Mouse (Mus musculus) neural tube, embryonic 14.5 days (tissue): ENCODE results near the gene Deup1. TPM values are rescaled to one million over a fixed set of nuclear protein-coding genes. Genes with fewer than 3 reads are reported as not detected.

Source experiments
- ATAC-seq: fragments of 200-750 bp; cut with Nextera tagmentation; 2 replicates; pipeline ENCODE4 v1.8.0; 2017; ENCODE audit warnings: low read depth, mild to moderate bottlenecking, moderate TSS enrichment, moderate library complexity
- H3K27ac ChIP-seq: fragments of 300-500 bp; sonication (generic); 2 replicates; pipeline ENCODE4 v1.5.1; 2014; ENCODE audit warnings: low read depth, mild to moderate bottlenecking, control low read depth, low read length, moderate library complexity, mixed read lengths
- H3K27me3 ChIP-seq: fragments of 300-500 bp; sonication (generic); 2 replicates; pipeline ENCODE4 v1.6.1; 2014; ENCODE audit warnings: low read length; ENCODE audit not compliant: control insufficient read depth, insufficient read depth
- H3K36me3 ChIP-seq: fragments of 300-500 bp; sonication (generic); 2 replicates; pipeline ENCODE4 v1.6.1; 2014; ENCODE audit warnings: low read length, mixed read lengths; ENCODE audit not compliant: control insufficient read depth, insufficient read depth
- H3K4me1 ChIP-seq: fragments of 300-500 bp; sonication (generic); 2 replicates; pipeline ENCODE4 v1.6.1; 2014; ENCODE audit warnings: low read length; ENCODE audit not compliant: control insufficient read depth, insufficient read depth
- H3K4me2 ChIP-seq: fragments of 300-500 bp; sonication (generic); 2 replicates; pipeline ENCODE4 v1.6.1; 2014; ENCODE audit warnings: mild to moderate bottlenecking, low read depth, low read length, control low read depth
- H3K4me3 ChIP-seq: fragments of 300-500 bp; sonication (generic); 2 replicates; pipeline ENCODE4 v1.5.1; 2014; ENCODE audit warnings: low read depth, low read length, control low read depth, mixed read lengths
- H3K9ac ChIP-seq: fragments of 300-500 bp; sonication (generic); replicated peaks from 2 replicates; pipeline ENCODE4 v1.6.1; 2014; ENCODE audit warnings: low read depth, mild to moderate bottlenecking, control low read depth, low read length, mixed read lengths
- H3K9me3 ChIP-seq: fragments of 300-500 bp; sonication (generic); 2 replicates; pipeline ENCODE4 v1.6.1; 2016; ENCODE audit warnings: low read length; ENCODE audit not compliant: control insufficient read depth
- WGBS: fragments of 180-500 bp; shearing (Covaris S2); extraction: QIAGEN DNeasy Blood & Tissue Kit; methylation state at CpG from one replicate; pipeline ENCODE4 v1.1.7; 2014; 5-methylcytosine and 5-hydroxymethylcytosine counted together
- polyA plus RNA-seq: library from polyadenylated mRNA; unstranded; fragments of >200 nt; fragmentation: Nextera tagmentation; extraction: Ambion mirVana; gene quantifications from 2 replicates; pipeline ENCODE4 v1.2.1, GENCODE M21; 2014

Gene Deup1
- 0.17 and 0.50 TPM in 2 replicates for polyA plus RNA-seq

DNA sequence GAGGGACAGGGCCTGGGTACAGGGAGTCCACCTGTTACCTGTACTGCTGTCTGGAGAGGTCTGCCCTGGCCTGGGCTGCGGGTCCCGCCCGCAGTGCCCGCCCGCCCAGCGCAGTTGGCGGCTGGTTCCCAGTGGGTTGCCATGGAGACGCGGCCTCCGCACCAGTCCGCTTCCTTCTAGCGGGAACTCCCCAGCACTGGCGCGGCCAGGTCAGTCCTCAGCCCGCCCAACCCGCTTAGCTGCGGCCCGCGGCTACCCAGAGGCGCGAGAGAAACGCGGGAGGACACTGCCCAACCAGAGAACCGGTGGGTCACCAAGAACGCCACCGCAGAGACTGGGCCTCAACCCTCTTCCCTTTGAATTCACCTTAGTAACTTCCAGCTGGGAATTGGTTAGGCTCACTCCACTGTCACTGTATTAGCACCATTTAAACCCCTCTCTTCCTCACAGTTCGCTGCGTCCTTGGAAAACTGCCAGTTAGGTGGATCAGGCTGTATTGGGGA is at the start of gene Deup1:
Gene Deup1 (minus strand): TSS at position 149 of the 503 bp plus-strand sequence.
- Histone ChIP-seq H3K9me3 (no peaks in the 10 kb centered on the region), H3K36me3 (no peaks in the 10 kb centered on the region), H3K27ac (no peak within 1 kb of the TSS), H3K9ac (peak within 1 kb of the TSS; percentile 30; the same call in 1 of the 2 replicates), H3K4me1 (no peaks in the 10 kb centered on the region; the same call in 1 of the 2 replicates), H3K4me2 (peak within 1 kb of the TSS; percentile 66), H3K27me3 (no peaks in the 10 kb centered on the region), H3K4me3 (peak within 1 kb of the TSS; percentile 21; the same call in 1 of the 2 replicates)
- 1% methylated on average over 28 of the region's 28 CpGs for WGBS
- ATAC-seq: peak; percentile 92

- H3K9ac ChIP-seq: no peak overlapping the region
- H3K27ac ChIP-seq: no peak overlapping the region
- H3K4me2 ChIP-seq: no peak overlapping the region
- H3K9me3 ChIP-seq: no peaks in the 10 kb centered on the region
- no peak for ATAC-seq
- H3K4me1 ChIP-seq: 0 out of 2 replicates have a peak, but pooled peaks cover 3% of the 10 kb centered on the region
- no peak overlapping the region for H3K4me3 ChIP-seq
- H3K27me3 ChIP-seq: no peaks in the 10 kb centered on the region
- H3K36me3 ChIP-seq: no peaks in the 10 kb centered on the region
- 55% methylated on average over 1 of the region's 1 CpGs for WGBS
Measured at GRCm38 (mm10) chr9:15672251-15672650, 44.5 kb upstream of the Deup1 start.

DNA sequence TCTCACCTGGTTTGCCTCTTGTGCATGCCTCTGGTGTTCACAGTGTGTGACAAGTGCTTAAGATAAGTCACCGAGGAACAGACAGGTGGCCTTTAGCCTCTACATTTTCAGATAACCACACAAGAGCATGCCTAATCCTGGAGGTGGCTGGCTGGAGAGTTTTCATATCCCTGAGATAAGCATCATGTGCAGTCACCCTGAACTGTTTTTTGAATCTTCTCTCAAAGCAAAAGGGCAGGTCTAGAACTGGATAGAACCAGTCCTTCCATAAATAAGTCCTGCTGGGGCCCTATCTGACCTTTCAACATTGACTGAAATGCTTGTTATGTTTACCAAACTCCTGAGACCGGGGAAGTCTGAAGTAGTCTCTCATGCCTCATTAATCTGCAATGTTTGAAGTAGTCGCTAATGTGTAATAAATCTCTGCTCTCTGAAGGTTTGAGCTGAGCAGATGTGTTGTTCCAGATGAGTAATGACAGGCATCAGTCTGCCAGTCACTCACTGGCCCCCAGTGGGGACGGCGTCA is 42.3 kb upstream of the Deup1 start:
- ATAC-seq: peak; percentile 72
- Histone ChIP-seq H3K9ac (no peak overlapping the region), H3K27me3 (no peaks in the 10 kb centered on the region), H3K4me1 (0 out of 2 replicates have a peak, but pooled peaks cover 3% of the 10 kb centered on the region), H3K36me3 (no peaks in the 10 kb centered on the region), H3K4me2 (no peak overlapping the region), H3K27ac (no peak overlapping the region), H3K4me3 (no peak overlapping the region), H3K9me3 (no peaks in the 10 kb centered on the region)
- 8% methylated on average over 5 of the region's 5 CpGs for WGBS

GRCm38 (mm10) chr9:15669452-15669851 is 41.7 kb upstream of the Deup1 start:
- Histone ChIP-seq H3K27me3 (no peaks in the 10 kb centered on the region), H3K9ac (no peak overlapping the region), H3K36me3 (no peaks in the 10 kb centered on the region), H3K4me3 (no peak overlapping the region), H3K4me2 (no peak overlapping the region), H3K4me1 (0 out of 2 replicates have a peak, but pooled peaks cover 3% of the 10 kb centered on the region), H3K9me3 (no peaks in the 10 kb centered on the region), H3K27ac (no peak overlapping the region)
- WGBS: 62% methylated on average over 3 of the region's 3 CpGs
- ATAC-seq: no peak

DNA sequence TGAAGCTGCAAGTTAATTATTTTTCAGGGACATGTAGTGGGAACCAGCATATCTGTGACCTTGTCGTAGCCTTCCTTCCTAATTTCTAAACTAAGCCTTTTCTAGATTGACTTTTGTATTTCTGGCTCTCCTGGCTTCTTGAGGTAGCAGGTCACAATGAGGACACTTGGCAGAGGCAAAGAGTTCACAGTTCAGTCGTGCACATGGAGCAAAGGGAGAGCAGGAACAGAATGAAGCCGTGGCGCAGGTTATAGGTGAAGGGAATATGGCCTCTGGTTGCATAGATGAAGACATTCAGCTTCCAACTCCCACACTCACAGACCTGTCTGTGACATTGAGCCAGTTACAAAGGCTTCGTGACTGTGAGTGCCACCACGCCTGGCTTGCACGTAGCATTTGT is 36.9 kb upstream of the Deup1 start:
- Histone ChIP-seq H3K4me2 (no peak overlapping the region), H3K36me3 (no peaks in the 10 kb centered on the region), H3K4me3 (no peak overlapping the region), H3K9ac (no peak overlapping the region), H3K27me3 (no peaks in the 10 kb centered on the region), H3K4me1 (no peaks in the 10 kb centered on the region), H3K27ac (no peak overlapping the region), H3K9me3 (no peaks in the 10 kb centered on the region)
- 89% methylated on average over 7 of the region's 7 CpGs for WGBS
- no peak for ATAC-seq

DNA sequence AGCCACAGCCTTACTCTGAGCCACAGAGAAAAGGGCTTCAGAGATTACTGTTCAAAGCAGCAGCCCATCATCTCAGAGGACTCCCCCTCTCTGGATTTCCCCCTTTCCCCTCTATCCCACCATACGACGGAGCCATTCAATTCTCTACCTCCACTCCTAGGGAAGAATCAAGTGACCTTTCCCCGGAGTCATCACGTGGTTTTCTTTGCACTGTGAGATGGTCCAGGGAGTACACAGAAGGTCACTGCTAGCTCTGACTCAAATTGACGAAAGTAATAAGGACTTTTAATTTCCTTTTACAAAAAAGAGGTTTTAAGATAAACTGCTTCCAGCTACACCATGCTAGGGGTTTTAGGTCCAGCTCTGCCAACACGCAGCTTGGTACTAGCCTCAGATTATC is 31.3 kb upstream of the Deup1 start:
- no peak overlapping the region for H3K4me3 ChIP-seq
- no peaks in the 10 kb centered on the region for H3K9me3 ChIP-seq
- no peak overlapping the region for H3K9ac ChIP-seq
- no peaks in the 10 kb centered on the region for H3K36me3 ChIP-seq
- no peaks in the 10 kb centered on the region for H3K4me1 ChIP-seq
- no peaks in the 10 kb centered on the region for H3K27me3 ChIP-seq
- WGBS: 63% methylated on average over 6 of the region's 6 CpGs
- no peak overlapping the region for H3K27ac ChIP-seq
- no peak for ATAC-seq
- no peak overlapping the region for H3K4me2 ChIP-seq

DNA sequence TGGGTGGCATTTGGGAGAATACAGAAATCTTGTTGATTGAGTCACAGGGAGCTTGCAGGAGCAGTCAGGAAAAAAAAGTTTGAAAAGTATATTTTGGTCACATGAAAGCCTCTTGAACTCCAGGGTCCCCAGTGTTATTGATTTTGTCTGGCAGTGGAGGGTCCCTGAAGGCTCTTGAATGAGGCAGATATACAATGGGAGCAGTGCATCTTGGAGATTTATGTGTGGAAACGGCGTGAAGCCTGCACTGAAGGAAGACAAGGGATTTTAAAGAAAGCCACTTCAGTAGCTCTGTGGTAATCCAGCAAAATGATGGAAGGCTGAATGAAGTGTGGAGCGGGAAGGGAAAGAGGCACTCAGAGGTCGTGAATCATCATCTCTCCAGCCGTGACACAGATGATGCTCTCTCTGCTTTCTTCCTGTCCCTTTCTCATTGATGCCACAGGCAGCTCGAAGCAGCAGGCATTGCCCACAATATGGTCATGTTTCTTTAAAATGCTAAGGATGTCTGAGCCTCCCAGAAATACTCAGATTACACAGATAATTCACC is 30.6 kb upstream of the Deup1 start:
- Histone ChIP-seq H3K9ac (no peak overlapping the region), H3K27ac (no peak overlapping the region), H3K4me1 (no peaks in the 10 kb centered on the region), H3K4me2 (no peak overlapping the region), H3K4me3 (no peak overlapping the region), H3K9me3 (no peaks in the 10 kb centered on the region), H3K36me3 (no peaks in the 10 kb centered on the region), H3K27me3 (no peaks in the 10 kb centered on the region)
- ATAC-seq: peak; percentile 54; the same call in 1 of the 2 replicates
- WGBS: 12% methylated on average over 6 of the region's 6 CpGs

DNA sequence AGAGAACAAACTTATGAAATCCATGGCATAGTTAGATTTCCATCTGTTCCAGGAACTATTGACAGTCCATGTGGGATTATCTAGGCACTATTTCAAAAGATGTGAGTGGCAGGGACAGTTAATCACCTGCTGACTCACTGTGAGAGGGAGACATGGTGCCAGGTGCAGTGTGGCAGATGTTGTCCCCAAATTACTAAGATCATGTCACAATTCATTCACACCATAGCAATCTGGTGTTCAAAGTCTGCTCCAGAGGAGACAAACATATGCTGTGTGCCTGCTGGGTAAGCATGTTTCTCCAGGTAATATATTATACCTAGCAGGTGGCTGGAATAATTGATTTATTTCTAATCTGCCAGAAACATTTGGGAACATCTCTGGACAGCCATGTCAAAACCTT is 25.3 kb upstream of the Deup1 start:
- Histone ChIP-seq H3K9me3 (no peaks in the 10 kb centered on the region), H3K9ac (no peak overlapping the region), H3K27me3 (no peaks in the 10 kb centered on the region), H3K4me1 (no peaks in the 10 kb centered on the region), H3K4me3 (no peak overlapping the region), H3K4me2 (no peak overlapping the region), H3K36me3 (no peaks in the 10 kb centered on the region), H3K27ac (no peak overlapping the region)
- no peak; the same call in 1 of the 2 replicates for ATAC-seq

- Histone ChIP-seq H3K36me3 (no peaks in the 10 kb centered on the region), H3K27me3 (no peaks in the 10 kb centered on the region), H3K9me3 (no peaks in the 10 kb centered on the region), H3K27ac (no peak overlapping the region), H3K4me2 (no peak overlapping the region), H3K4me3 (no peak overlapping the region), H3K9ac (no peak overlapping the region), H3K4me1 (no peaks in the 10 kb centered on the region)
- WGBS: 97% methylated on average over 2 of the region's 2 CpGs
- no peak for ATAC-seq
Measured at GRCm38 (mm10) chr9:15649977-15650376, 22.2 kb upstream of the Deup1 start.
